Comparison of ENCODE assay signal across 15 mouse cellular contexts in genomic region chr5:96622604-96623352, GRCm38 (mm10).
A peak's percentile ranks its signal among the peaks of the same experiment; 100 is the strongest.
DNase-seq lines count a peak whose midpoint lies in the region; ATAC-seq and TF ChIP-seq lines count a peak whose summit lies in the region.
"Had no signal": no experiment of that assay in that cellular context is flagged by ENCODE, and none has a peak within 500 bp of the region (broad histone marks: within the 10 kb centered on the region; RNA-seq: fewer than 3 reads in every experiment).

No protein-coding gene starts in this region.

- no peak for TF ChIP-seq CTCF in lung, embryonic 14.5 days (IDR thresholded peaks at IDR 0.05; ENCODE audit: low read depth)
- TF ChIP-seq CTCF in lung, adult 2 months (IDR thresholded peaks at IDR 0.05; ENCODE audit: insufficient read depth, low read length): no peak

- H3K36me3 ChIP-seq in heart, embryonic 10.5 days: peaks cover 7% of the 10 kb centered on the region; the same call in 1 of the 2 replicates
- no peaks in the 10 kb centered on the region; the same call in 1 of the 2 replicates for H3K36me3 ChIP-seq in lung, embryonic 14.5 days (ENCODE audit: insufficient read depth)
- H3K36me3 ChIP-seq: hindbrain, embryonic 10.5 days; midbrain, embryonic 13.5 days had no signal

- 17% methylated on average over 5 of the region's 5 CpGs for WGBS in heart, embryonic 10.5 days
- WGBS in lung, embryonic 14.5 days: 18% methylated on average over 5 of the region's 5 CpGs
- 42% methylated on average over 5 of the region's 5 CpGs for WGBS in lung, adult 2 months

- DNase-seq in heart, embryonic 10.5 days (ENCODE audit: low spot score): no peak
- no peak for DNase-seq in heart, adult 8-10 months (ENCODE audit: low spot score)
- peak; percentile 86 for DNase-seq in lung, embryonic 14.5 days
- no peak for DNase-seq in lung, adult 2 months
- peak; percentile 32 for DNase-seq in brain, adult 2 months (ENCODE audit: low read depth, low spot score)
- peak; percentile 19 for DNase-seq in lung, postnatal 36 days
- no peak for DNase-seq in cerebellum, adult 18-20 months
- DNase-seq in thymus, postnatal 0 days (ENCODE audit: low spot score): no peak
- DNase-seq: cerebellum, adult 11-12 months; kidney, adult 8-10 months; liver, postnatal 0 days; thymus, postnatal 14 days had no signal

- no peak overlapping the region for H3K9ac ChIP-seq in lung, embryonic 14.5 days
- H3K9ac ChIP-seq: limb, embryonic 13.5 days; liver, postnatal 0 days; midbrain, embryonic 13.5 days had no signal

- H3K4me2 ChIP-seq in lung, embryonic 14.5 days: 0 out of 2 replicates have a peak overlapping the region, but pooled peaks have one; percentile 2
- H3K4me2 ChIP-seq: limb, embryonic 13.5 days; midbrain, embryonic 13.5 days had no signal

- no peak for TF ChIP-seq POLR2A in lung, adult 2 months (IDR thresholded peaks at IDR 0.05; ENCODE audit: borderline replicate concordance, extremely low read depth, low read depth, low read length)

- H3K4me3 ChIP-seq in heart, embryonic 10.5 days: no peak overlapping the region
- H3K4me3 ChIP-seq in lung, embryonic 14.5 days (ENCODE audit: low read depth, low read length): no peak overlapping the region
- H3K4me3 ChIP-seq in lung, adult 2 months (replicated peaks; ENCODE audit: extremely low read depth, low read depth, low read length): no peak overlapping the region
- H3K4me3 ChIP-seq: hindbrain, embryonic 10.5 days; limb, embryonic 13.5 days; midbrain, embryonic 13.5 days had no signal

- H3K9me3 ChIP-seq in heart, embryonic 10.5 days: no peaks in the 10 kb centered on the region
- no peaks in the 10 kb centered on the region for H3K9me3 ChIP-seq in lung, embryonic 14.5 days (ENCODE audit: low read depth, low read length)
- H3K9me3 ChIP-seq: hindbrain, embryonic 10.5 days; limb, embryonic 13.5 days; midbrain, embryonic 13.5 days had no signal

- ATAC-seq in lung, embryonic 14.5 days (ENCODE audit: insufficient read depth): peak; percentile 88
- ATAC-seq: liver, postnatal 0 days; midbrain, embryonic 13.5 days had no signal

- H3K4me1 ChIP-seq in heart, embryonic 10.5 days: peaks cover 45% of the 10 kb centered on the region
- H3K4me1 ChIP-seq in lung, embryonic 14.5 days (ENCODE audit: insufficient read depth): no peaks in the 10 kb centered on the region
- H3K4me1 ChIP-seq in lung, adult 2 months (ENCODE audit: control insufficient read depth, insufficient read depth, low read length): no peaks in the 10 kb centered on the region
- H3K4me1 ChIP-seq: hindbrain, embryonic 10.5 days; limb, embryonic 13.5 days; midbrain, embryonic 13.5 days had no signal

- no peaks in the 10 kb centered on the region for H3K27me3 ChIP-seq in heart, embryonic 10.5 days (ENCODE audit: insufficient read depth, poor library complexity, severe bottlenecking)
- H3K27me3 ChIP-seq in lung, embryonic 14.5 days (ENCODE audit: insufficient read depth, low read length): no peaks in the 10 kb centered on the region
- H3K27me3 ChIP-seq: limb, embryonic 13.5 days; midbrain, embryonic 13.5 days had no signal

- peak overlapping the region; percentile 72 for H3K27ac ChIP-seq in heart, embryonic 10.5 days
- no peak overlapping the region for H3K27ac ChIP-seq in lung, embryonic 14.5 days (ENCODE audit: low read depth)
- H3K27ac ChIP-seq: hindbrain, embryonic 10.5 days; limb, embryonic 13.5 days; midbrain, embryonic 13.5 days had no signal

Comparison
In these comparisons a context has a peak if more than half of its experiments do, and no peak if none do; other contexts are left out.
1. DNase-seq: peak in lung, embryonic 14.5 days (single experiment), brain, adult 2 months (single experiment) and lung, postnatal 36 days (single experiment); none in heart, embryonic 10.5 days (single experiment), heart, adult 8-10 months (single experiment), lung, adult 2 months (single experiment), cerebellum, adult 18-20 months (0 of 2) and thymus, postnatal 0 days (single experiment).